Mouse (Mus musculus): ENCODE results near the gene Tex14. TPM values are rescaled to one million over a fixed set of nuclear protein-coding genes. Genes with fewer than 3 reads are reported as not detected.
"Not testable (repeated sequence)": the region's sequence is repeated elsewhere in the genome, so short reads cannot be mapped to it uniquely, and the experiment has no call there.

Gene Tex14
- total RNA-seq, 2 experiments from 2014 or later = 0.36 to 0.56 TPM

DNA sequence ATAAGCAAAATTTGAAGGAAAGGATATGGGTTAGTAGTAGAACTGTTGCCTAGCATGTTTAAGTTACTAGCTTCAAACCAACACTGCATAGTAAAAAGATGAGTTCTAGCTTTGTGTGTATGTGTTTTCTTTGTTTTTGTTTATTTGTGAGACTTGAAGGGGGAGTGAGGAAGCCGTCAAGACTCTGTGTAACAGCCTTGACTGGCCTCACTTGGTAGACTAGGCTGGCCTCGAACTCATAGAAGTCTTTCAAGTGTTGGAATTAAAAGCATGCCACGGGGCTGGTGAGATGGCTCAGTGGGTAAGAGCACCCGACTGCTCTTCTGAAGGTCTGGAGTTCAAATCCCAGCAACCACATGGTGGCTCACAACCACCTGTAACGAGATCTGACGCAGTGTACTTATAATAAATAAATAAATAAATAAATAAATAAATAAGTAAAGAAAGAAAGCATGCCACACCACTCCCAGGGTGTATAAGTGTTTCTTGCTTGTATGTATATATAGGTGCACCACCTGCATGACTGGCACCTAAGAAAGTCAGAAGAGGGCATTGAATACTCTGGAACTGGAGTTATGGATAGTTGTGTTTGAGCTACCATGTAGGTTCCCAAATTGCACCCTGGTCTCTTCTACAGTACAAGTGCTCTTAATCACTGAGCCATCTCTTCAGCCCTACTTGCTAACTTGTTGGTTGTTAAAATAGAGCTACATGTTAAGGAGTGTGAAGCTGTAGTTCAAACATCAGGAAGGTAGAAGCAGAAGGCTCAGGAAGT is 18.9 kb downstream of the Tex14 start:
- DNase-seq (ENCODE audit: extremely low spot score in 1 of 2, low spot score in 2 of 2) = no peak
- intact Hi-C loops (cut with DNase I) = no loop called here

DNA sequence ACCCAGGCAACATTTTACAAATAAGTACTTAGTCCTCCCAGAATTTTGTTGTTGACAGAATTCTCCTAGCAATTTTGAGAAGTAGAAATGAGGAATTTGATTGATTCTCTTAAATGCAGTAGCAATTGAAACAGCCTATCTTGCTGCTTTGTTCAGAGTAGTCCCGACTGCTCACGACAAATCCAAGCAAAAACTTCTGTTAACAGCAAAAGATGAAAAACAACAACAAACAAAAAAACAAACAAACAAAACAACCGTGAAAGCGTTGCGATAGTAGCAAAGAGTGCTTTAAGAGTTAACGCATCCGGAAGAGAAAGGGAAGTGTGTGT is 21.2 kb downstream of the Tex14 start:
- no peak for DNase-seq (ENCODE audit: extremely low spot score in 1 of 2, low spot score in 2 of 2)
- intact Hi-C loops (cut with DNase I) = loop anchor here (2.0 kb wide), 1 partner anchor 17 kb away; no protein-coding TSS in a partner anchor

DNA sequence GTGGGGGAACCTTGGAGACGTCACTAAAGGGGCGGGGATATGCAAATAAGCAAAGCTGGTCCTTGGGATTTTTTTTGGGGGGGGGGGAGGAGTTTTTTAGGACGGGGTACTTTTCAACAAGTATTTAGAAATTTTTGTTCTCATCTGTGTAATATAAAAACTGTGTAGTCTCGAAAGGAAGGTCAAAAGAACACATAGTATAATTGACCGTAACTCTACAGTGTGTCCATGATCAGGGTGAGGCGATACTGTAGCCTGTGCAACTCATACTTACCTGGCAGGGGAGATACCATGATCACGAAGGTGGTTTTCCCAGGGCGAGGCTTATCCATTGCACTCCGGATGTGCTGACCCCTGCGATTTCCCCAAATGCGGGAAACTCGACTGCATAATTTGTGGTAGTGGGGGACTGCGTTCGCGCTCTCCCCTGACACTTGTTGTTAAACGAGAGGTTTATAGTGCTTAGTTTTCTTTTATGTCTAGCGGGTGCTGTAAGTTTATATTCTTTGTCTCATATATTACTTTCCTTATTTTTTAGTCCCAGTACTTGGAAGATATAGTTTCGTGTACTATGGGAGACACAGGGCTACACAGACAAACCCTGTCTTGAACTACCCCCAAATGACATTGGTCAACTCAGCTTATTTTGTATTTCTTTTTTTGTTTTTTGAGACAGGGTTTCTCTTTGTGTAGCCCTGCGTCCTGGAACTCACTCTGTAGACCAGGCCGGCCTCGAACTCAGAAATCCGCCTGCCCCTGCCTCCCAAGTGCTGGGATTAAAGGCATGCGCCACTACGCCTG is 21.8 kb downstream of the Tex14 start:
- intact Hi-C loops (cut with DNase I) = loop anchor here (2.0 kb wide), 1 partner anchor 16 kb away; no protein-coding TSS in a partner anchor
- DNase-seq (ENCODE audit: extremely low spot score in 1 of 2, low spot score in 2 of 2) = peak; percentile 84 to 88

DNA sequence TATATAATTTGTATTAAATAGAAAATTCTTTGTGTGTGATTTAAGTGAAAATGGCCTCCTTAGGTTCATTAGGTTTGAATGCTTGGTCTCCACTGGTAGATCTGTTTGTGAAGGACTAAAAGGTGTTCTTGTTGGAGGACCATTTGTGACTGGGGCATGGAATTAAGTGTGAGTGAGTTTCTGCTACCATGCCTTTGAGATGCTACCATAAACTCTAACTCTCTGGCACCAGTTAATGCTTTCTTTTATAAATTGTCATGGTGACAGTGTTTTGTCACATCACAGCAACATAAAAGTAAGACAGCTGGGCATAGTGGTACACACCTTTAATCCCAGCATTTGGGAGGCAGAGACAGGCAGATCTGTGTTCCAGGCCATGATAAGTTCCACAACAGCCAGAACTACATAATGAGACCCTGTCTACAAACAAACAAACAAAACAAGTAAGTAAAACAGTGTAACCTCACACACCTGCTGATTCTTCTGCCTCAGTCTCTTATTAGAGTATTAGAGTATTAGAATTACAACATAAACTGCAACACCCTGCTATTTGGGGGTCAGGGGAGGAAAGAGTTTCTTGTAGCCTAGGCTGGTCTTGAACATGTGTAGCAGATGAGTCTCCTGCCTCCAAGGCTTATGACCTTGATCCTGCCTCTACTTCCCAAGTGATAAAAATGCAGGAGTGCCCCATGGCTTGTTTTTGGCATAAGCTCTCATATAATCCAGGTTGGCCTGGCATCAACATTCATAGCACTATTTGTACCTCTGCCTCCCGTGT is 22.6 kb downstream of the Tex14 start:
- intact Hi-C loops (cut with DNase I) = loop anchor here (2.0 kb wide), 1 partner anchor 15 kb away; no protein-coding TSS in a partner anchor
- no peak for DNase-seq (ENCODE audit: extremely low spot score in 1 of 2, low spot score in 2 of 2)

DNA sequence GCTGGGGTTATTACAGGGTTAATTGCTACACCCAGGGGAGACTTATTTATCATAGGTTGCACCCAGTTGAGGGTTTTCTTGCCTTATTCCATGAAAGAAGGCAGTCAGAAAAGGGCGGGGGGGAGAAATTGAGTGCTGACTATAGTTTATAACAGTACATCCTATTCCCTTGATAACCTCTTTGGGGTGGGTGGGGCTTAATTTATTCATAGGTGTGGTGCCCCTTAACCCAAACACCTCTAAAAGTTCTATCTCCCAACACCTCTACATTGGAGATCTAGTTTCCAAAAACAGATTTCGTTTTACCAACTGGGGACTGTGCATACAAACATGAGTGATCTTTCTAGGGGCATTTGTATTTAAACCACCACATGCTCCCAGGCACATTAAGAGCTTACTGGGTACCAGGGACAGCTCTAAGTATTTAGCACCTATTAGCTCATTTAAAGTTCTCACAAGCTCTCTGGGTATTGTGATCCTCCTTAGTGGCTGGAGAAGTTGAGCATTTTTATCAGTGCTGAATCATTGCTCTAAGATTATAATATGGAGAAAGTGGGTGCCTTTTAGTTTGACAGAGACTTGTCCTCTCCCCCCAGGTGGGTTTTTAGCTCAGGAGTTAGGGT is 23.3 kb downstream of the Tex14 start:
- no peak for DNase-seq (ENCODE audit: extremely low spot score in 1 of 2, low spot score in 2 of 2)
- intact Hi-C loops (cut with DNase I) = no loop called here

DNA sequence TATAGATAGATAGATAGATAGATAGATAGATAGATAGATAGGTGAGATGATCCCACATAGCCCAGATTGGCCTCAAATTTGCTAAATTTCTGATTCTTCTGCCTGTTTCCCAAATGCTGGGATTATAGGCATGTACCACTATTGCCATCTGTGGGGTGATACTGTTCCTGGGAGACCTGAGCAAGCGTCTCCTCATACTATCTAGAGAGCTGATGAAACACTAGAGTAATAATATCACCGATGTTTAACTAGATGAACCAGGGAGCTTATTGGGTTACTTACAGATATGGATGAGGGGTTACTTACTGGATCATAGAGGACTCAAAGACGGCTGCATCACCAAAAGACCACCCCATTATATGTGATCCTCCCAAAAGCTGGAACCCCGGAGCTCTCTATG is 24.5 kb downstream of the Tex14 start:
- no peak for DNase-seq (ENCODE audit: extremely low spot score in 1 of 2, low spot score in 2 of 2)
- intact Hi-C loops (cut with DNase I) = no loop called here

DNA sequence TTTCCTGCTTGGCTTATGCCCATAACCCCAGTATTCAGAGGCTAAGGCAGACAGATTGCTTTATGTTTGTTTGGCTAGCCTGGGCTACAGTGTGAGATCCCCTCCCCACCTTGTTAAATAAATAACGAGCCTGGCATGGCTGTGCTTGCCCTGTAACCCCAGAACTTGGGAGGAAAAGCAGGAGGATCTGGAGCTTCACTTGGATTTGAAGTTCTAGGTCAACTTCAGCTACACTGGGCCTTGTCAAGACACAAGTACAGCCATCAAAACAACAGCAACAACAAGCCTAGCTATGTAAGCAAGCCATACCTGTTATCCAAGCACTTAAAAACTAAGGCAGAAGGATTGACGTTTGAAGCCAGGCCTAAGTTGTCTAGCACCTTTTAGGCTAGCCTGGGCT is 25.5 kb downstream of the Tex14 start:
- DNase-seq (ENCODE audit: extremely low spot score in 1 of 2, low spot score in 2 of 2) = no peak
- intact Hi-C loops (cut with DNase I) = no loop called here

DNA sequence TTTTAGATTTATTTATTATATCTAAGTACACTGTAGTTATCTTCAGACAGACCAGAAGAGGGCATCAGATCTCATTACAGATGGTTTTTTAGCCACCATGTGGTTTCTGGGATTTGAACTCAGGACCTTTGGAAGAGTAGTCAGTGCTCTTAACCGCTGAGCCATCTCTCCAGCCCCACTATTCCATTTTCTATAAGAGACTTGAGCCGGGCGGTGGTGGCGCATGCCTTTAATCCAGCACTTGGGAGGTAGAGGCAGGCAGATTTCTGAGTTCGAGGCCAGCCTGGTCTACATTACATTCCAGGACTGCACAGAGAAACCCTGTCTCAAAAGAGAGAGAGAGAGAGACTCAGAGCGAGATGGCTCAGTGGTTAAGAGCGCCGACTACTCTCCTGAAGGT is 26.9 kb downstream of the Tex14 start:
- intact Hi-C loops (cut with DNase I); DNase-seq (ENCODE audit: extremely low spot score in 1 of 2, low spot score in 2 of 2): not testable (repeated sequence)

DNA sequence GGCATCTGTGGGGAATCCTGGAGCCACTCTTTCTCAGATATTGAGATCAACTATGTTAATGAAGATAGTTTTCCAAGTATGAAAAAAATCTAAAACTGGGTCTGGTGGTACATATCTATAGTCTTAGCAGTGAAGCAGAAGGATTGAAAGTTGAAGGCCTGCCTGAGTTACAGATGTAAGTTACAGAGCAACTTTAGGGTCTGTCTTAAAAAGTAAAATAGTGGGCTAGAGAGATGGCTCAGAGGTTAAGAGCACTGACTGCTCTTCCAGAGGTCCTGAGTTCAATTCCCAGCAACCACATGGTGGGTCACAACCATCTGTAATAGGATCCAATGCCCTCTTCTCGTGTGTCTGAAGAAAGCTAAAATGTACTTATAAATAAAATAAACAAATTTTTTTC is 27.6 kb downstream of the Tex14 start:
- no peak for DNase-seq (ENCODE audit: extremely low spot score in 1 of 2, low spot score in 2 of 2)
- intact Hi-C loops (cut with DNase I) = no loop called here

DNA sequence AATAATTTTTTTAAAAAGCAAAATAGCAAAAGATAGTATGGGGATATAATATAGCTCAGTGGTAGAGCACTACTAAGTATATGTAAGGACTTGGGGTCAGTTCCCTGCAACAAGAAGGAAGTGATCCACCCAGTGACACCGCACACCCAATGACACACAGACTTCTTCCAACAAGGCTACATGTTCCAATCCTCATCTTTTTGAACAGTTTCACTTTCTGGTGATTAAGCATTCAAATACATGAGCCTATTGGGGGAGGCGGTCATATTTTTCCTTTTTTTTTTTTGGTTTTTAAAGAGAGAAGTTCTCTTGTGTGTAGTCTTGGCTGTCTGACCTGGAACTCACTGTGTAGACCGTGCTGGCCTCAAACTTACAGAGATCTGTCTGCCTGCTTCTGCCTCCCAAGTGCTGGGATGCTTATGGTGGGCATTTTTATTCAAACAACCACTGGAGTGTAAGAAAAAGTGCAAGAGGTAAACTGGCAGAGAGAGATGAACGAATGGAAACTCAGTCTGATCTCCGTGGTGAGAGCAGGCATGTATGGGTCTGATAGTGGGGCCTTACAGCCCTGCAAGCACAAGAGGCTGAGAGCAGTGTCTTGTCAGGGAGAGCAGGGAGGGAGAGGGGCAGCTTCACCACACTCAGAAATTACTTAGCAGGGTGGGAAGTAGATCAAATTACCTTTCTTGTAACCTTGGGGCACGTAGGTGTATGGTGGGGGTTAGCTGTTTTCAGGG is 28.2 kb downstream of the Tex14 start:
- intact Hi-C loops (cut with DNase I) = no loop called here
- no peak for DNase-seq (ENCODE audit: extremely low spot score in 1 of 2, low spot score in 2 of 2)

DNA sequence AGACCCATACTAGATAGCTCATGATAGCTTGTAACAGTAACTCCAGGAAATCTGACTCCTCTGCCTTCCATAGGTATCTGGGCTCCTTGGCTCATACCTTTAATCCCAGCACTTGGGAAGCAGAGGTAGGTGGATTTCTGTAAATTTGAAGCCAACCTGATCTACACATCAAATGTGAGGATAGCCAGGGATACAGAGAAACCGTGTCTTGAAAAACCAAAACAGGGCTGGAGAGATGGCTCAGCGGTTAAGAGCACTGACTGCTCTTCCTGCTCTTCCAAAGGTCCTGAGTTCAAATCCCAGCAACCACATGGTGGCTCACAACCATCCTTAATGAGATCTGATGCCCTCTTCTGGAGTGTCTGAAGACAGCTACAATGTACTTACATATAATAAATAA is 30.2 kb downstream of the Tex14 start:
- intact Hi-C loops (cut with DNase I); DNase-seq (ENCODE audit: extremely low spot score in 1 of 2, low spot score in 2 of 2): not testable (repeated sequence)

DNA sequence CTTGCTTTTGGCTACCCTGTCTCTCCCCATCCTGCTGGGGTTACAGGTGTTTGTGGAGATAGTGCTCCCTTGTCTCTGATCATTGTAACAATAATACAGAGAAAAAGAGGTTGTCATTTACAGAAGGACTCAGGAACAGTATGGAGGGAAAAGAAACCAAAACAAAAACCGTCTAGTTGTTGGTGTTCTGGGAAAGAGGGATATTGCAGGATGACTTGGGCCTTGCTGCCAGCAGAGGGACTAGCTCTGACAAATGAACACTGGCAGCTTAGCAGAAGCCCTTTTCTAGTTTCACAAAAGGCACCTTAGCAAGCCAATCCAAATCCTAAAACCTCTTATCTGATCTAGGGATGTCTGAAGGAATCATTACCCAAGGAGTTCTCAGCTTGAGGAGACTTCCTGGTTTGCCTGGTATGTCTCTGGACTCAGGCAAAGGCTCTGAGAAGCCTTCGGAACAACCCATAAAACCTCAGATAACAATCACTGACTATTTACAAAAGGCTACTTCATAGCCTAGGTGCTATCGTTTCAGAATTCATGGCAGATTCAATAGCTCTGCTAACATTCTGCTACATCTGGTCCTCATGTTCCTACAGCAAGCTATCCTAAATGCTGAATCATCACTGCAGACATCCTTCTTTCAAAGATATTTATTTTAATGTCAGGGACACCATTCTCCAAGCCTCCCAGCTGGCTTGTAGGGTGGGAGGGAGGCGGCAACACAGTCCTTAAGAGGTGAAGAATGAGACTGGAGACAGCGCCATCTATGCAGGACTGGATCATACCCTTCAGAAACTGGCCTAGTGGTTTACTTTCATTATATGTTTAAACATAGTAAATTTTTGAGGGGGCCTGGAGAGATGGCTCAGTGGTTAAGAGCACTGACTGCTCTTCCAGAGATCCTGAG is 31.7 kb downstream of the Tex14 start:
- intact Hi-C loops (cut with DNase I) = no loop called here
- no peak for DNase-seq (ENCODE audit: extremely low spot score in 1 of 2, low spot score in 2 of 2)

DNA sequence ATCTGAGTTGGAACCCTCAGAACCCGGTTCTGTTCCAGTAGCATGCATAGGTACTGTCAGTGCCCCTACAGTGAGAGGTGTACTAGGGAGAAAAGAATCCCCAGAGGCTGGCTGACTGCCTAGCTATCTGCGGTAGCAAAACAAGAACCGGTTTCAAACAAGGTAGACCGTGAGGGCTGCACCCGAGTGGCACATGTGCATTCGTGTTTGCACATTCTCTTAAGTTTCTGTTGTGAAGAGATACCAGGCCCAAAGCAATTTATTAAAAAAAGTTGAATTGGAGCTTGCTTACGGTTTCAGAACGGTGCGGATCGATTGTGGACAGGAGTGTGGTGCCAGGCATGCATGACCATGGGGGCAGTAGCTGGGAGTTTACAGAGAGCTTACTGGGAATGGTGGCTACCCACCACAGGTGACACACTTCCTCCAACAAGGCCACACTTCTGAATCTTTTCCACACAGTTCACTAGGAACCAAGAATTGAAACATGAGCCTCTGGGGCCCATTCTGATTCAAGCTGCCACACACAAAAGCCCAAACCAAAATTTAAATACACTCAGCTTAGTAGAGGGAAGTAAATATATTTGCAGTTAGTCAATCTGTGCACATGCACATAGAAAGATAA is 35.0 kb downstream of the Tex14 start:
- intact Hi-C loops (cut with DNase I) = no loop called here
- no peak for DNase-seq (ENCODE audit: extremely low spot score in 1 of 2, low spot score in 2 of 2)

DNA sequence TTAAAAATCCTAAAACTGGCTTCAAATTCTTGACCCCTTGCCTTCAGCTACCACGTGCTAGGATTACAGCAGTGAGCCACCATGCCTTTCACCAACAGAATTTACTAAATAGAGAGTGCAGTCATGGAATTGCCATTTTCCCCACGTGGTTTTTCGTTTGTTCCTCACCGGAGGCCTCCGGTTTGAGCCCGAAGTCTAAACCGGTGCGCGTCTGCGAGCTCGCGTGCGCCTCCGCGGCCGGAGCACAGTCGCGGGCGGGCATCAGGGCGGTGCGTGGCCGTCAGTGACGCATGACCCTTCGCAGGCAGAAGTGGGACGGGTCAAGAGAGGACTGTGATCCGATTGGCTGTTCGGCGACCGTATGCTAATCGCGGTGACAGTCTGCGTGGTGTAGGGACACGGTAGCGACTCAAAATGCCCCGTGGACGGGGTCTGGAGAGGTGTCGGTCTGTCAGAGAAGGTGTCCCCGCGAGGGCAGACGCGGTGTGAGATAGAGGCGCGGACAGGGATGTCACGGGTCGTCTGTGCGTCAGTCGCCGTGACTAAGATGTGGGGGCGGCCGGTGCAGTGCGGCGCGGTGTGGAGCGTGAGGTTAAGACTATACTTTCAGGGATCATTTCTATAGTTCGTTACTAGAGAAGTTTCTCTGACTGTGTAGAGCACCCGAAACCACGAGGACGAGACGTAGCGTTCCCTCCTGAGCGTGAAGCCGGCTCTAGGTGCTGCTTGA is 37.9 kb downstream of the Tex14 start:
- intact Hi-C loops (cut with DNase I) = loop anchor here (2.0 kb wide), 1 partner anchor 16 kb away; no protein-coding TSS in a partner anchor
- peak; percentile 67 to 84 for DNase-seq (ENCODE audit: extremely low spot score in 1 of 2, low spot score in 2 of 2)

DNA sequence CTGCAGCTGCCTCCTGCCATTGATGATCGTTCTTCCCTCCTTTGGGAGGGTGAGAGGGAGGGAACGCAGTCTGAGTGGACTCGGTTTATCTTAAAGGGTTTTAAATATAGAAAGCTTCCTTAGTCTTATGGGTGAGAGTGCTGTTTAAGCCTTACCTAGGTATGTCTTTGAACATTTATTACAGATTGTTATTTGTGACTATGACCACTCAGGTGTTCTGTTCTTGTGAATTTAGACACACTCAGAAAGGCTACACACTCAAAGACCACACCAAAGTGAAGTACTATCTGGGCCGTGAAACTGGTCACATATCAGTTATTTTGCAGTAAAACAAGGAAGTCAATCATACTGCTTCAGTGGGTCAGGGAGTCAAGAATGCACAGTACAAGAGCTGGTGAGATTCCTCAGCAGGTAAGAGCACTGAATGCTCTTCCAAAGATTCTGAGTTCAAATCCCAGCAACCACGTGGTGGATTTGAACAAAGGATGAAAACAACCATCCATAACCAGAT is 38.6 kb downstream of the Tex14 start:
- intact Hi-C loops (cut with DNase I) = loop anchor here (2.0 kb wide), 1 partner anchor 17 kb away; no protein-coding TSS in a partner anchor
- DNase-seq (ENCODE audit: extremely low spot score in 1 of 2, low spot score in 2 of 2) = peak; percentile 54 to 82

DNA sequence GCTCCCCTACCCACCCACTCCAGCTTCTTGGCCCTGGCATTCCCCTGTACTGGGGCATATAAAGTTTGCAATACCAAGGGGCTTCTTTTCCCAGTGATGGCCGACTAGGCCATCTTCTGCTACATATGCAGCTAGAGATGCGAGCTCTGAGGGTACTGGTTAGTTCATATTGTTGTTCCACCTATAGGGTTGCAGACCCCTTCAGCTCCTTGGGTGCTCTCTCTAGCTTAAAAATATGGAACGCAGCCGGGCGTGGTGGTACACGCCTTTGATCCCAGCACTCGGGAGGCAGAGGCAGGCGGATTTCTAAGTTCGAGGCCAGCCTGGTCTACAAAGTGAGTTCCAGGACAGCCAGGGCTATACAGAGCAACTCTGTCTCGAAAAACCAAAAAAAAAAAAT is 39.2 kb downstream of the Tex14 start:
- not testable (repeated sequence) for DNase-seq (ENCODE audit: extremely low spot score in 1 of 2, low spot score in 2 of 2)

More for the DNA sequence above, 39.2 kb downstream of the Tex14 start:
- intact Hi-C loops (cut with DNase I) = not testable (repeated sequence)
